Mouse (Mus musculus) heart, postnatal 0 days (tissue): ENCODE measurements around the gene Chchd3. TPM values are rescaled to one million over a fixed set of nuclear protein-coding genes. Genes with fewer than 3 reads are reported as not detected.

Experiments
- ATAC-seq: fragments of 200-750 bp; cut with Nextera tagmentation; 2 replicates; pipeline ENCODE4 v1.8.0; 2017; ENCODE audit warnings: low read depth, moderate number of reproducible peaks, moderate library complexity; ENCODE audit not compliant: insufficient read depth
- DNase-seq: peaks from one replicate; pipeline ENCODE4 v3.0.0-alpha.2; 2016; ENCODE audit warnings: low spot score
- H3K27ac ChIP-seq: fragments of 300-500 bp; sonication (generic); 2 replicates; pipeline ENCODE4 v1.5.1; 2014; ENCODE audit warnings: low read depth, mild to moderate bottlenecking
- H3K27me3 ChIP-seq: fragments of 300-500 bp; sonication (generic); 2 replicates; pipeline ENCODE4 v1.6.1; 2014; ENCODE audit warnings: low read length, mixed read lengths; ENCODE audit not compliant: control insufficient read depth, insufficient read depth
- H3K36me3 ChIP-seq: fragments of 300-500 bp; sonication (generic); replicated peaks from 2 replicates; pipeline ENCODE4 v1.6.1; 2014; ENCODE audit warnings: low read length, mixed read lengths; ENCODE audit not compliant: control insufficient read depth, insufficient read depth
- H3K4me1 ChIP-seq: fragments of 300-500 bp; sonication (generic); 2 replicates; pipeline ENCODE4 v1.6.1; 2014; ENCODE audit warnings: antibody characterized with exemption; ENCODE audit not compliant: control insufficient read depth, insufficient read depth
- H3K4me2 ChIP-seq: fragments of 300-500 bp; sonication (generic); 2 replicates; pipeline ENCODE4 v1.6.1; 2014; ENCODE audit warnings: low read depth, mild to moderate bottlenecking, low read length, moderate library complexity
- H3K4me3 ChIP-seq: fragments of 300-500 bp; sonication (generic); 2 replicates; pipeline ENCODE4 v1.5.1; 2014; ENCODE audit warnings: low read depth, low read length
- H3K9ac ChIP-seq: fragments of 300-500 bp; sonication (generic); replicated peaks from 2 replicates; pipeline ENCODE4 v1.6.1; 2014; ENCODE audit warnings: low read depth, low read length, mixed read lengths
- H3K9me3 ChIP-seq: fragments of 300-500 bp; sonication (generic); replicated peaks from 2 replicates; pipeline ENCODE4 v1.6.1; 2016; ENCODE audit warnings: low read length; ENCODE audit not compliant: control insufficient read depth
- CTCF ChIP-seq: IDR thresholded peaks from 2 replicates; pipeline ENCODE4 v1.5.1; 2016; ENCODE audit warnings: antibody characterized with exemption, control low read depth, low read depth
- EP300 ChIP-seq: IDR thresholded peaks from 2 replicates; pipeline ENCODE4 v1.6.1; 2016; ENCODE audit warnings: antibody characterized with exemption, low read depth
- WGBS: fragments of 180-500 bp; shearing (Covaris S2); extraction: QIAGEN DNeasy Blood & Tissue Kit; methylation state at CpG from one replicate; pipeline ENCODE4 v1.1.7; 2014; 5-methylcytosine and 5-hydroxymethylcytosine counted together
- polyA plus RNA-seq: library from polyadenylated mRNA; unstranded; fragments of >200 nt; fragmentation: Nextera tagmentation; extraction: Ambion mirVana; gene quantifications from 2 replicates; pipeline ENCODE4 v1.2.1, GENCODE M21; 2015
- total RNA-seq: library from RNA; depleted of rRNA; stranded (reverse); fragments of >200 nt; gene quantifications from 2 replicates; pipeline ENCODE4 v1.2.3, GENCODE M21; 2014; ENCODE audit warnings: low replicate concordance

Chchd3 gene
- total and polyA plus RNA-seq, 2 experiments from 2014 or later: 314 to 332 TPM

DNA sequence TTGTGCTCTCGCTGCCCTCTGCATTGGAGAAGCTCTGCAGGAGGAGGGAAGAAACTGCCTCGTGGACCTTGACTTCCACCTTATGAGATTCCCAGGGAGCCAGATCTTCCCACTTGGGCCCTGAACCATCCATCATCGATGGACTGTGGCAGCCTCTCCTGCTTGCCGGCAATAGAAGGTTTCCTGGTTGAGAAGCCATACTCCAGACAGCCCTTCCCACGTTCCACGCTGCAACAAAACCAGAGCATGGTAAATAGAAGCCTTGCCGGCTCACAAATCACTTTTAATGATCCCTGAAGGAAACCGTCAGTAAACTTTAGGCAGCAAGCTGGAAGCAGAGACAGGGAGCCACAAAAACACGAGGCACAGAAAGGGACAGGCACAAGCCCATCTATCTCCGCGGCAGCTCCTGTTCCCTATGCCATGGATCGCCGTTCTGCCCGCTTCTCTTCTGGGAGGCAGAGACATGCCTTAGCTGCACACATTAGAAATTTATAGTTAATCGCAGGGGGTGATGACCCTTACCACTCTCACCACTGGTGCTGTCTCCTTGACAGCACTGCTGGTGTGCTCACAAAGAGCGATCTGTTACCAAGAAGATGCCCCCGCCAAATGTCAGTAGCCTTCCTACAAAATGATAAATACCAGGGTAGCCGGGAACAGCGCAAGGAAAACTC lies 18.3 kb upstream of the Chchd3 start:
- DNase-seq (no peak), ATAC-seq (no peak)
- Histone ChIP-seq H3K4me3 (no peak overlapping the region), H3K27me3 (no peaks in the 10 kb centered on the region), H3K9me3 (no peaks in the 10 kb centered on the region), H3K4me2 (no peak overlapping the region), H3K4me1 (no peaks in the 10 kb centered on the region), H3K36me3 (no peaks in the 10 kb centered on the region), H3K27ac (no peak overlapping the region), H3K9ac (no peak overlapping the region)
- TF ChIP-seq EP300 (no peak), CTCF (no peak)
- 75% methylated on average over 19 of the region's 19 CpGs for WGBS

DNA sequence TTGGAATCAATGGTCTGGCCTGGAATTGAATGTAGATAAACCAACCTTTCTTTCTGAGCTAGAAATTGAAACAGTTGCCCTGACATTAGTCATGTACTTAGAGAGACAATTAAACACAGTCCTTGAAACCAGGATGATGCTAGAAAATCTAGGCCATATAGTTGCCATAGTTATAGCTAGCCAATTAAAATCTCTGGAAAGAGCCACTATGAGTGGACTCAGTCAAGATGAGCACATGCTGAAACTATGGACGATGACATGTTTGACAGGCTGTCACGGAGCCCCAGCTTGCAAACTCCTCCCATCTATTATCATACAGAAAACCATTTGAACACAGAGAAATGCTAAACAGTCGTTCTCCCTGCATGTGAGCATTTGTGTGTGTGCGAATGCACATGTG lies 6.4 kb upstream of the Chchd3 start:
- Histone ChIP-seq H3K9me3 (no peaks in the 10 kb centered on the region), H3K4me3 (no peak overlapping the region), H3K27ac (no peak overlapping the region), H3K27me3 (no peaks in the 10 kb centered on the region), H3K4me2 (no peak overlapping the region), H3K4me1 (0 out of 2 replicates have a peak, but pooled peaks cover 5% of the 10 kb centered on the region), H3K9ac (no peak overlapping the region), H3K36me3 (no peaks in the 10 kb centered on the region)
- DNase-seq (no peak), ATAC-seq (no peak)
- 37% methylated on average over 4 of the region's 4 CpGs for WGBS
- no peak for TF ChIP-seq CTCF
- TF ChIP-seq EP300: no peak

DNA sequence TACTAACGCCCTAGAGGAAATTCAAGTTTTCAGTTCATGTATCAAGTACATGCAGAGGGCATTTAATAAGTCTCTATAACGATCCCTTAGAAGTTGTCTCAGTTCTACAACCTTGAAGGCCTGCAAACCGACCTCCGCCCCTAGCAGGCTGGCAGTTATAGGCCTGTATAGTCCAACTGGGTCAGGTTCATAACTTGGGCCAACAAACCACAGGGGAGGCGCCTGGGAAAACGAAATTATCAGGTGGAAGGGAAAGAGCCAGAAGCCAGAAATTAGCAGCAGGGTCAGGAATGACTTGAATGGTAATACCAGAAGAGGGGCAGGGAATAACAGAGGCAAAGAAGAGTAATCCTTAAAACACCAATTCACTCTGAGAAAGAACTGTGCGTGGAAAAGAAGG lies 784 bp downstream of the Chchd3 start:
- 12% methylated on average over 7 of the region's 7 CpGs for WGBS
- peak overlapping the region; percentile 94 for H3K4me3 ChIP-seq
- peak overlapping the region; percentile 68 for H3K4me2 ChIP-seq
- H3K4me1 ChIP-seq: peaks cover 24% of the 10 kb centered on the region
- H3K27ac ChIP-seq: peak overlapping the region; percentile 94
- ATAC-seq (no peak), DNase-seq (peak; percentile 31)
- H3K36me3 ChIP-seq: peaks cover 13% of the 10 kb centered on the region
- no peak for TF ChIP-seq CTCF
- TF ChIP-seq EP300: no peak
- H3K9me3 ChIP-seq: no peaks in the 10 kb centered on the region
- H3K9ac ChIP-seq: peak overlapping the region; percentile 89
- no peaks in the 10 kb centered on the region for H3K27me3 ChIP-seq

DNA sequence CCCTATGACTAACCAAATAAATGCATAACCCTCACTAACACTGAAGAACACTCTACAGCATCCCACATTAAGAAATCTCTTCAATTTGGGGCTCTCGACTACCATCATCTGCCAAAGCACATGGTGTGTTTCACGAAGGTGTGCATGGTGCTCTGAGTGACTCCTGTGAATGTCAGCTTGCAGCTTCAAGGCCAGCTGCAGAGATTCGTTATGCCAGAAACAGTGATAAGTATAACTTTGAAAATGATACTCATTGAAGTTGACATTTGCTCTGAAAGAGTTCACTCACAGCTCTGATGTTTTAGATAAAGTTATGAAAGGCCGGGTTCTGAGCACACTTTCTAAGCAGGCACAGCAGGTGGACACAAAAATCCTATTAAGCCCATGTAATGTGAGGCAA lies 3.7 kb downstream of the Chchd3 start:
- Histone ChIP-seq H3K4me2 (no peak overlapping the region), H3K27me3 (no peaks in the 10 kb centered on the region), H3K36me3 (peaks cover 13% of the 10 kb centered on the region), H3K27ac (no peak overlapping the region), H3K9me3 (no peaks in the 10 kb centered on the region), H3K4me3 (no peak overlapping the region), H3K9ac (no peak overlapping the region), H3K4me1 (peaks cover 29% of the 10 kb centered on the region)
- no peak for DNase-seq
- no peak for ATAC-seq
- WGBS: 40% methylated on average over 4 of the region's 4 CpGs
- no peak for TF ChIP-seq CTCF
- no peak for TF ChIP-seq EP300

DNA sequence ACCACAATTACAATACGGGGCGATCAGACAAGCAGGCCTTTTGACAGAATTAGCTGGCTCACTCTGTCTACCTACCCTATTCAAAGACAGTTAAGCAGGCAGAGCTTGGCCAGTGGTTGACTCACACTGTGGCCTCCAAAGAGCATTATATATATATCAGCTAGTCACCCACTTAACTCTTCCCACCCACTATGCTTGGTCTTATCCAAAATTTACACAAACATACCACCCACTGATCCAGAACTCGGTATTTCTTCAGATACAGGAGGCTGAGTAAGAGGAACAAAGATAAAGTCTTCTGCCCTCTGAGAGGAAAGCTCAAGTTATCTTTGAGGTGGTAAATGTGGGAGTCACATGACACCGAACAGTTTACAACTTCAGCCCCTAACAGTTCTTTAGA lies 4.4 kb downstream of the Chchd3 start:
- Histone ChIP-seq H3K4me2 (no peak overlapping the region), H3K4me1 (peaks cover 32% of the 10 kb centered on the region), H3K27ac (no peak overlapping the region), H3K27me3 (no peaks in the 10 kb centered on the region), H3K4me3 (no peak overlapping the region), H3K36me3 (peaks cover 13% of the 10 kb centered on the region), H3K9me3 (no peaks in the 10 kb centered on the region), H3K9ac (no peak overlapping the region)
- WGBS: 60% methylated on average over 4 of the region's 4 CpGs
- TF ChIP-seq EP300 (no peak), CTCF (no peak)
- no peak for ATAC-seq
- no peak for DNase-seq

DNA sequence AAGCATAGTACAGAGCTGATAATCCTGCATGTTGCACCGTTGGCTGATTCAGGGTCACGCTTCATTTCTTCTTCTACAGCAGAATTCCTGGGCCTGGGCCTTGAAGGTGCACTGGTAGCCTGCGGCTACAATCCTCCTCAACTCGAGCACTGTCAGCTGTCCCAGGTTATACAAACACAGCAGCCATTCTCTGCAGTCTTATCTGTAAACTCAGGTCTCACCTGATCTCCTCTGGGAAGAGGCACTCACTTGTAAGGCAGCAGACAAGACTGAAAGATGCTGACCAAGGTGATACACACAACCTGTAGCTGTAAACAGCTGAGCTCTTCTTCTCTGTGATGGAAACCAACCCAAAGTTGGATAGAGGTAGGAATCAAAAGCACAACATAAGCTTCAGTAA lies 5.1 kb downstream of the Chchd3 start:
- no peak for DNase-seq
- H3K36me3 ChIP-seq: peaks cover 13% of the 10 kb centered on the region
- no peaks in the 10 kb centered on the region for H3K9me3 ChIP-seq
- no peak overlapping the region for H3K4me3 ChIP-seq
- H3K27ac ChIP-seq: no peak overlapping the region
- H3K4me2 ChIP-seq: no peak overlapping the region
- peaks cover 39% of the 10 kb centered on the region for H3K4me1 ChIP-seq
- ATAC-seq: no peak
- no peaks in the 10 kb centered on the region for H3K27me3 ChIP-seq
- no peak overlapping the region for H3K9ac ChIP-seq
- 89% methylated on average over 4 of the region's 4 CpGs for WGBS
- TF ChIP-seq EP300: no peak
- no peak for TF ChIP-seq CTCF
